Mouse (Mus musculus) CD4-positive, CD25-positive, alpha-beta regulatory T cell (primary cell): ENCODE data around the gene Col5a1. TPM values are rescaled to one million over a fixed set of nuclear protein-coding genes. Genes with fewer than 3 reads are reported as not detected.

Source experiments
- polyA plus RNA-seq: library from polyadenylated mRNA; unstranded; fragments of 100-300 nt; shearing (Covaris generic); gene quantifications from one replicate; pipeline ENCODE4 v1.2.1, GENCODE M21; 2017

Col5a1 gene
- polyA plus RNA-seq, result 0.06 TPM

DNA sequence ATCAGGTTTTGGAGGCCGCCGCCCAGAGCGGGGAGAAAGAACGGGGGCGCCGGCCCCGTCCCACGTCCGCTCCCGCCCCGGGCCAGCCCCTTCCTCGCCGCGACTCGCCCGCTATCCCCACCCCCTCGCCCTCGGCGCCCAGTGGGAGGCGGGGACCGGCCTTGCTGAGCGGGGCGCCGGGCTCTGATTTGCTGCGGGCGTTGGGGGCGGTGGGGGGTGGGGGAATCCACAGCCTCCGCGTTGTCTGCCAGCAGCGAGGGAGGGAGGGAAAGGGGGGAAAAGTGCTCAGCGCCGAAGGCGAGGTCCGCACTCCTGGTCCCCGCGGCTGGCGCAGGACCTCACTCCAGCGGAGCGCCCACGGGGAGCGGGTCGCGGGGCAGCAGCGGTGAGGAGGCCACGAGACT is at the start of gene Col5a1:
Gene Col5a1, plus strand, starts transcription at position 278 of the 404 bp plus-strand sequence.

DNA sequence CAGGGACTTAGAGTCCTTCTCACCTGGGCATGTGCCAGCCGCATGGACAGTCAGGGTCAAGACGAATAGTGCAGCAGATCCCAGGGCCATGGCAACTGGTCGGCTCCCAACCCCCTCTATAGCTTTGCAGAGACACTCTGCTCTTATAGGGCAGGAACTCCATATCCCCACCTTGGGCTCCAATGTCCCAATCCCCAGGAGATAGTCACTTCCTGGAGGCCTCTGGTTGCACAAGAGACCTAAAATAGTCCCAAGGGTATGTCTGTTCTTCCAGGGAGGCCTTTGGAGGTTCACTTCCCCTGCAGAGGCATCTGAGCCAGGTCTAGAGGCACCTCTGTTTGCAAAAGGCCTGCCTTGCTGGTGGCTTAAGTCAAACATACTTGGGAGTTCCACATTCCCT is 198.5 kb downstream of the Col5a1 start, which contains the start of gene Fcnb:
Gene Fcnb, minus strand, starts transcription at position 118 of the 400 bp plus-strand sequence.

Other genes with a start within 250 kb of the Col5a1 start
- 12.5 TPM for gene Rxra, start 210.0 kb upstream of the Col5a1 start, polyA plus RNA-seq
- not detected for gene Fcnb, start 198.5 kb downstream of the Col5a1 start, polyA plus RNA-seq